Mouse (Mus musculus) layer of hippocampus, adult 2 months (tissue): ENCODE data around the gene Acot13. TPM values are rescaled to one million over a fixed set of nuclear protein-coding genes. Genes with fewer than 3 reads are reported as not detected.
"Not testable (repeated sequence)": the region's sequence is repeated elsewhere in the genome, so short reads cannot be mapped to it uniquely, and the experiment has no call there.

ENCODE experiments used
- DNase-seq, 2 experiments: peaks; one replicate each; pipeline ENCODE4 v3.0.0; 2022; ENCODE audit warnings: low spot score in 2 of 2
- H3K27ac ChIP-seq: fragments of 200-600 bp; 2 replicates; pipeline ENCODE4 v1.8.1; 2022
- H3K4me3 ChIP-seq: fragments of 200-600 bp; 2 replicates; pipeline ENCODE4 v1.8.1; 2022; ENCODE audit warnings: mild to moderate bottlenecking
- CTCF ChIP-seq: fragments of 200-600 bp; conservative IDR thresholded peaks from 2 replicates; pipeline ENCODE4 v1.8.1; 2022; ENCODE audit warnings: antibody characterized with exemption, mild to moderate bottlenecking, moderate library complexity
- total RNA-seq, 2 experiments: library from RNA; stranded (reverse); gene quantifications; 2 replicates each; pipeline ENCODE4 v1.2.3; 2021

Acot13 gene
- total RNA-seq, 2 experiments from 2014 or later = 103 TPM

- no peak for DNase-seq
- no peak overlapping the region for H3K4me3 ChIP-seq
- H3K27ac ChIP-seq = no peak overlapping the region
- TF ChIP-seq CTCF = no peak
These were observed 18.0 kb upstream of the Acot13 start for GRCm38 (mm10) chr13:24849318-24849717.

DNA sequence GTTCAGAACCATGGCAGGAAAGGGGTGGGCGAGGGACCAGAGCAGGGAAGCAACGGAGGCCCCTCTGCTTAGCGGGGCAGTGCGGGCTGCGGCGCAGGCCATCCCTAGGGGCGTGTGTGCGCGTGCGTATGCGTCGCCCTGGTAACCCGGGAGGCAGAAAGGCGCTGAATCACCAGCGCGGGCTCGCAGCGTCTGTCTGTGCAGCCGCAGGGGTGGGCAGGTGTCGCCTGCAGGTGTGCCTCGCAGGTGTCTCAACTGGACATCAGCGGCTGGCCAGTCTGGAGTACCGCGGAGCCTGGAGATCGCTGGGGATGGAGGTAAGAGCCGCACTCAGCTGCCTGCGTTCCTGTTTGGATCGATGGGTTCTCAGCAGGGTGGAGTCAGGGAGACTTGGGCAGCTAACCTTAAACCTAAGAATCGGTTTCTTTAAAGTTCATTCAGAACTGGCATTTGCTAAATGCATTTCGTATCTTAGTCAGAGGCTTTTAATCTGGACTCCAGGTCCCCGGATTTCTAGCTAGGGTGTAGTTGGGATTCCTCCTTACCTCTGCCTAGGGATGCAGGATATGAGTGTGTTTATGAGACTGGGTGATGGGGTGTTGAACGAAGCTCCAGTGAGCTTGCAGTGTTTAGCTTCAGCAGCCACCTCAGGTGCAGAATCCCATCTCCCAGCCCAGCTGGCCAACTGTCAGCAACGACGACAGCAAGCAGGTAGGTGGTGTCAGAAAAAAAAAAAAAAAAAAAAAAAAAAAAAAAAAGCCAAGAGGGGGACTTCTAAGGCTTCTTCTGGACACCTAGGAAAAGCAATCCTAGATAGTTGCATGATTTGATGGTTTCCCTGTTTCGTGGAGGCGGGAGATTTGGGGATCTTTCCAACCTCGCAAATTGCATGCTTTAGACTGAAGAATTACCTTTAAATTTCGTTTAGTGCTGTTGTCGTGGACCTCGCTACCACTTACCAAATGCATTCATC lies 13.9 kb upstream of the Acot13 start, which contains the start of gene D130043K22Rik:
Gene D130043K22Rik, plus strand, starts transcription at position 153 of the 973 bp plus-strand sequence.
- peak; percentile 72 to 79 for DNase-seq
- H3K27ac ChIP-seq = peak within 1 kb of the TSS; percentile 81
- no peak for TF ChIP-seq CTCF

GRCm38 (mm10) chr13:24841702-24842101 lies 10.4 kb upstream of the Acot13 start:
- TF ChIP-seq CTCF = no peak
- Histone ChIP-seq H3K4me3 (no peak overlapping the region), H3K27ac (no peak overlapping the region)
- no peak for DNase-seq

More for the DNA sequence above, 13.9 kb upstream of the Acot13 start, which contains the start of gene D130043K22Rik:
- H3K4me3 ChIP-seq = peak within 1 kb of the TSS; percentile 77

GRCm38 (mm10) chr13:24839831-24840230 lies 8.5 kb upstream of the Acot13 start:
- Histone ChIP-seq H3K27ac (no peak overlapping the region), H3K4me3 (no peak overlapping the region)
- TF ChIP-seq CTCF = no peak
- no peak for DNase-seq

GRCm38 (mm10) chr13:24837765-24838164 lies 6.4 kb upstream of the Acot13 start:
- not testable (repeated sequence) for H3K27ac ChIP-seq, H3K4me3 ChIP-seq, DNase-seq

DNA sequence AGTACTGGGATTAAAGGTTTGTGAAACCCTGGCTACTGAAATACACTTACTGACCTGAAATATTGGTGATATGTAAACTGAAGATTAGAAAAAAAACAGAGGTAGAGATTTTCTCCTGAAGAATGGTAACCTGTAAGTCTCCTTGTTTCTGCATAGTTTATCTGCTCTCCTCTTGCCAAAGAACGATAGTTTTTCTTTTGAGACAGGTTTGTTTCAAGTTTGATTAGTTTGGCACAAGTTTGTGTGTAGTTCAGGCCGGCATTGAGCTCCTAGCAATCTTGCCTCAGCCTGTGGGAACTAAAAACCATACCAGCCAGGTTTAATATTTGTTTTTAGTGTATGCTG lies 1.4 kb upstream of the Acot13 start:
- no peak overlapping the region for H3K27ac ChIP-seq
- peak overlapping the region; percentile 99 for H3K4me3 ChIP-seq
- no peak for DNase-seq
- TF ChIP-seq CTCF = no peak

DNA sequence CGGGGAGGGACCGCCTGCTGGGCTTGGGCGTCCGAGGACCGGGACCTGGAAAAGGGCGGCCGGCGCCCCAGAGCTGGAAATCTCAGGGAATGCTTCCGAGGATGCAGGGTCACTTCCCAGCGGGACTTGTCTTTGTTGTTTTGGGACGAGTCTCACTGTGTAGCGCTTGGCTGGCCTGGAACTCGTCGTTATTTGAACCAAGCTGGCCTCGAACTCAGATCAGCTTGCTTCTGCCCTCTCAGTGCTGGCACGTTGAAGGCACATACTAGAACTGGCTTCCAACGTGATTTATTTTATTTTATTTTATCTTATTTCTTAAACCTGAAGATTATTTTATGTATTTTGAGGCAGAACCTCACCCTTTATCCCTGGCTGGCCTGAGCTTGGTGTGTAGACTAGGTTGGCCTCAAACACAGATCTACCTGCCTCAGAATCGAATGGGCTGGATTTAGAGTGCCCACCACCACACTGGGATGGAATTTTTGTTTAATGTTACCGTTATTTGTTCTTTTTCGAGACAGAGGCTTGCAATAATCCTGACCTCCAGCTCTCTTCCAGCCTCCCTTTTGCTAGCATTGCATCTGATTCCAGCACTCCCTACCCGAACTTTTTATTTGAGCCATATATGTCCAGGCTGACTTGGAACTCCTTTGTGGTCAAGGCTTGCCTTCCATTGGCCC lies 931 bp upstream of the Acot13 start:
- no peak for DNase-seq
- Histone ChIP-seq H3K4me3 (peak overlapping the region; percentile 99), H3K27ac (peak overlapping the region; percentile 92)
- no peak for TF ChIP-seq CTCF

- H3K27ac ChIP-seq = peak overlapping the region; percentile 98
- no peak for TF ChIP-seq CTCF
- no peak for DNase-seq
- peak overlapping the region; percentile 99 for H3K4me3 ChIP-seq
These were observed 486 bp downstream of the Acot13 start for GRCm38 (mm10) chr13:24830756-24831352.

DNA sequence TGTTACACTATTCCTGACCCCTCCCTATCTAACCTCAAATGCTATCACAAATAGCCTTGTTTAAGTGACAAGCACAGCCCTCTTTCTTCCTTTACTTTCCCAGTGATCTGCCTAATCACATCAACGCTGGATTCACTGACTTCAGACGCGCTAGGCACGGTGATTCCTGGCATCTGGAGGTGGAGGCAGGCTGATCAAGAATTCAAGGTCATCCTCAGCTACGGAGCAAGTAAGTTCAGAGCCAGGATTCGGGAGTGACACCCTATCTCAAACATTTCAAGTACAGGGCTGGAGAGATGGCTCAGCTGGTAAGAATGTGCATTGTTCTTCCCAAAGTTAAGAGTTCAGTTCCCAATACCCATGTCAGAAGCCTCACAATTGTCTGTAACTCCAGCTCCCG lies 5.2 kb downstream of the Acot13 start:
- no peak for TF ChIP-seq CTCF
- no peak overlapping the region for H3K4me3 ChIP-seq
- no peak overlapping the region for H3K27ac ChIP-seq
- DNase-seq = no peak

DNA sequence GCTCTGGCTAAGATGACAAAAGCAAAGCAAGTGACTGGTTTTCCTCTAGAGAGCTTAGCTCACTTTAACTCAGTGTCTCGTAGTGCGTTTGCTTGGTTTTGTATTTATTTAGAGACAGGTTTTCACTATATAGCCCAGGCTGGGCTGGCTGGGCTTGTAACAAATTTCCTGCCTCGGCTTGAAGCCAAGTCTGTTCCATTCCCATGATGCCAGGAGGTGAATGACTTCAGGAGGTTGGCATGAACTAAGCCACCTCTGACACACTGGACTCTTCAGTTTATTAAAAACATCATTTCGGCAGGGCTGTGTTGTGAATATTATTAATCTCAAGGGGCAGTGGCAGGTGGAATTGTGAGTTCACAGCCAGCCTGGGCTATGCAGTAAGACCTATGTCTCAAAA lies 5.8 kb downstream of the Acot13 start:
- TF ChIP-seq CTCF = no peak
- H3K27ac ChIP-seq = no peak overlapping the region
- no peak for DNase-seq
- no peak overlapping the region for H3K4me3 ChIP-seq

- TF ChIP-seq CTCF = no peak
- DNase-seq = no peak
- Histone ChIP-seq H3K27ac (no peak overlapping the region), H3K4me3 (no peak overlapping the region)
These were observed 6.7 kb downstream of the Acot13 start for GRCm38 (mm10) chr13:24824647-24825046.

DNA sequence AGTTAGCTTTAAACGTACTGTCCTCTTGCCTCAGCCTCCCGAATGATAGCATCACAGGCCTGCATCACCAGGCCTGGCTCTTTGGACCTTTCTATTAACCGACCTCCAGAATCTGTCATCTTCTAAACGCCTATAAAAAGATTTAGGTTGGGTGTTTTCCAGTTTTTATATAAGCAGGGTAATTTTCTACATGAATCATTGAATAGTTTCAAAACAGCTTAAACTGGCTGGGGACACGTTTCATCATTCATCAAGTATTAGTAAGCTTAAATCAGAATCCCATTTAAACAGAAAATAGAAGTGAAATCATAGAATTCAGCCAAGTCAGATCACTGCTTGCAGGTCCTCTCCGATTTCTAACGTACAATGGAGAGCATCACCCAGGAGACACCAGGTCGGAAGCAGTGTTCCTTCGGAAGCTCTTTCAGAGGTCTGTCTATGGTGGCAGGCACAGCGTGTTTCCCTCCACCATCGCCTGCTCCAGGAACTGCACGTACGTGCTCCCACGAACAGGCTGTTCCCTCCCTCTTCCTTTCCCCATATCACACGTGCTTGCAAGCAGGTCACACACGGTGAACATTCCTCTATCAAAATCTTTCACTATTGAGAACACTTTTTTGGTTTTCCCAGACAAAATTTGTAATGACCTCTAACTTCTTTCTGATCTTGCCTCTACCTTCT lies 8.5 kb downstream of the Acot13 start:
- H3K4me3 ChIP-seq = no peak overlapping the region
- no peak for TF ChIP-seq CTCF
- peak overlapping the region; percentile 92 for H3K27ac ChIP-seq
- DNase-seq = peak; percentile 71 to 74

- Histone ChIP-seq H3K4me3 (no peak overlapping the region), H3K27ac (no peak overlapping the region)
- DNase-seq = no peak
- TF ChIP-seq CTCF = no peak
These were observed 11.4 kb downstream of the Acot13 start for GRCm38 (mm10) chr13:24819931-24820330.
